Mouse (Mus musculus) liver, adult 2 months (tissue): ENCODE data around the gene Grb2.

Experiments used
- CTCF ChIP-seq: fragments of 200-500 bp; IDR thresholded peaks from 2 replicates; pipeline ENCODE4 v1.5.1; 2011; ENCODE audit warnings: low read depth, low read length, control low read depth
- POLR2A ChIP-seq: fragments of 200-500 bp; IDR thresholded peaks from 2 replicates; pipeline ENCODE4 v1.6.1; 2011; ENCODE audit warnings: low read length, control low read depth; ENCODE audit not compliant: insufficient read depth; ENCODE audit errors: extremely low read depth

- TF ChIP-seq CTCF (no peak), POLR2A (no peak)
Measured at GRCm38 (mm10) chr11:115692800-115693199, 15.6 kb downstream of the Grb2 start.
